Mouse (Mus musculus) testis, adult 10 weeks (tissue): ENCODE results near the gene Qprt. TPM values are rescaled to one million over a fixed set of nuclear protein-coding genes. Genes with fewer than 3 reads are reported as not detected.

ENCODE experiments used
- polyA plus RNA-seq: library from polyadenylated mRNA; stranded (reverse); fragments of 350-450 nt; fragmentation: Illumina TruSeq; extraction: RNeasy Lipid Tissue Mini Kit (QIAGEN cat#74804); gene quantifications from one replicate; pipeline ENCODE4 v1.2.3, GENCODE M21; 2014; ENCODE audit warnings: low read depth, low replicate concordance

Qprt gene
- not detected for polyA plus RNA-seq

GRCm38 (mm10) chr7:127121911-127122270, at the start of gene Qprt:
Qprt (minus strand) TSS chr7:127122226.

GRCm38 (mm10) chr7:127137262-127138017, 15.4 kb upstream of the Qprt start, which contains the start of gene Spn:
Spn (minus strand) TSS chr7:127137823.

GRCm38 (mm10) chr7:127091114-127091896, 30.7 kb downstream of the Qprt start, which contains the start of gene AI467606:
AI467606 (plus strand) TSS chr7:127091359.

GRCm38 (mm10) chr7:127087278-127088010, 34.6 kb downstream of the Qprt start, which contains the start of gene Zg16:
Zg16 (minus strand) TSS chr7:127087328.

Other genes starting within 250 kb of the Qprt start
- gene Taok2, start 237.5 kb downstream of the Qprt start, polyA plus RNA-seq = 7.7 TPM
- 5.4 TPM for gene Tmem219, start 199.3 kb downstream of the Qprt start, polyA plus RNA-seq
- gene Kctd13, start 193.3 kb downstream of the Qprt start, polyA plus RNA-seq = 9.1 TPM
- gene Asphd1, start 172.6 kb downstream of the Qprt start, polyA plus RNA-seq = not detected
- 3.2 TPM for gene Sez6l2, start 171.7 kb downstream of the Qprt start, polyA plus RNA-seq
- 7.6 TPM for gene Cdipt, start 146.3 kb downstream of the Qprt start, polyA plus RNA-seq
- 527 TPM for gene Cdiptos, start 146.1 kb downstream of the Qprt start, polyA plus RNA-seq
- gene Mvp, start 107.6 kb downstream of the Qprt start, polyA plus RNA-seq = 0.11 TPM
- not detected for gene Pagr1b, start 105.7 kb downstream of the Qprt start, polyA plus RNA-seq
- not detected for gene Pagr1a, start 104.9 kb downstream of the Qprt start, polyA plus RNA-seq
- 0.80 TPM for gene Gm42742, start 101.1 kb downstream of the Qprt start, polyA plus RNA-seq
- gene Prrt2, start 101.0 kb downstream of the Qprt start, polyA plus RNA-seq = 0.22 TPM
- 14.6 TPM for gene Maz, start 95.2 kb downstream of the Qprt start, polyA plus RNA-seq
- 12.4 TPM for gene Kif22, start 79.8 kb downstream of the Qprt start, polyA plus RNA-seq
- gene Zg16, start 34.9 kb downstream of the Qprt start, polyA plus RNA-seq = not detected
- gene AI467606, start 30.9 kb downstream of the Qprt start, polyA plus RNA-seq = 1.8 TPM
- 0.07 TPM for gene Spn, start 15.6 kb upstream of the Qprt start, polyA plus RNA-seq
- gene Cd2bp2, start 73.8 kb upstream of the Qprt start, polyA plus RNA-seq = 8.9 TPM
- 1.6 TPM for gene Tbc1d10b, start 86.2 kb upstream of the Qprt start, polyA plus RNA-seq
- not detected for gene Mylpf, start 86.7 kb upstream of the Qprt start, polyA plus RNA-seq
- gene Zfp553, start 110.8 kb upstream of the Qprt start, polyA plus RNA-seq = 1.1 TPM
- gene Sept1, start 110.9 kb upstream of the Qprt start, polyA plus RNA-seq = 0.53 TPM
- 6.9 TPM for gene Zfp771, start 122.0 kb upstream of the Qprt start, polyA plus RNA-seq
- 0.62 TPM for gene Dctpp1, start 138.5 kb upstream of the Qprt start, polyA plus RNA-seq
- 126 TPM for gene Sephs2, start 151.8 kb upstream of the Qprt start, polyA plus RNA-seq
- gene Itgal, start 174.0 kb upstream of the Qprt start, polyA plus RNA-seq = 0.22 TPM
- 4.0 TPM for gene Zfp768, start 223.4 kb upstream of the Qprt start, polyA plus RNA-seq